Comparison of ENCODE assay signal across 8 mouse cellular contexts in the genomic region with DNA sequence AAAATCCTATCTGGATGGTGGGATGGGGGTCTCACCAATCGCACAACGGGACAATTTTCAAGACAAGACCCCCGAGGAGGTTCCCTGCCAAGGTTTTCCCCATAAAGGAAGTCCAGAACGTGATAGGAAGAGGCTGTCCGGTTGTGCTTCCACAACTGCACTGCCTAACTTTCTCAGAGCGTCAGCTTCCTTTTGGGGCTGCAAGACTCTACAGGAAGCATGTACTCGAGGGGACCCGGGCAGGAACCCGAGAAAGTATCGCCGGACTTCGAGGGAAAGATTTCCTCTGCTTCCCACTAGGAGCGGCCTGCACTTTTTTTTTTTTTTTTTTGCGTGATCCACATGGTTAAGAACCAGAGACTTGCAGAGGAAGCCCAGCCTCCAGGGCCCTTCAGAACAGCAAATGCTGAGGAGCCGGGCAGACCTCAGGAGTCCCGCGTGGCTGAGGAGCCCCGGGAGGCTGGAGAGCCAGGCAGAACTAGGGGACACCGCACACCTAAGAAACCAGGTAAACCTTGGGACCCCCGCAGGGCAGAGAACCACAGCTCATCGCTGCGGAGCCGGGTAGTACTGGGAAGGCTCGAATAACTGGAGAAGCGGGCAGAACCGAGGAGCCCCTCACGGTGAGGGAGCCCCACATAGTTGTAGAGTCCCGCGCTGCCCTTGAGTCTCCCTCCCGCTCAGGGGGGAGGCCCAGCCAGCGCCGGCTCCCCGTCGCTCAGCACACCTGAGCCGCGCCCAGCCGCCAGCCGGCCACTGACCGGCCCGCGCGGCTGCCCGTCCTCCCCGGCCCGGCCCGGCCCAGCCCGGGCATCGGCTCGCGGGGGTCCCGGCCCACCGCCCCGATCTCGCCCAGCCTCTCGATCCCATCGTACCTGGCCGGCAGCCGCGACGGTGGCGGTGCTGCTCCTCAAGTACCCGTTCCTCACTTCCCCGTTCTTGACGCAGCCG. TPM values are rescaled to one million over a fixed set of nuclear protein-coding genes. Genes with fewer than 3 reads are reported as not detected.
A peak's percentile ranks its signal among the peaks of the same experiment; 100 is the strongest.
DNase-seq lines count a peak whose midpoint lies in the region; ATAC-seq and TF ChIP-seq lines count a peak whose summit lies in the region.

No protein-coding gene starts in this region.

- H3K9ac ChIP-seq in hindbrain, postnatal 0 days (replicated peaks; ENCODE audit: low read length), result peak overlapping the region; percentile 91
- peak overlapping the region; percentile 92 for H3K9ac ChIP-seq in limb, embryonic 13.5 days
- peak overlapping the region; percentile 98 for H3K9ac ChIP-seq in midbrain, embryonic 15.5 days

- peak; percentile 34 for ATAC-seq in hindbrain, postnatal 0 days
- peak; percentile 13 for ATAC-seq in limb, embryonic 13.5 days (ENCODE audit: low FRiP score, low read depth)
- ATAC-seq in midbrain, embryonic 15.5 days (replicated peaks), result peak; percentile 7; the same call in 1 of the 2 replicates

- no peaks in the 10 kb centered on the region for H3K36me3 ChIP-seq in hindbrain, postnatal 0 days (ENCODE audit: insufficient read depth, low read length)
- H3K36me3 ChIP-seq in limb, embryonic 13.5 days, result no peaks in the 10 kb centered on the region
- H3K36me3 ChIP-seq in midbrain, embryonic 15.5 days (replicated peaks), result no peaks in the 10 kb centered on the region
- no peaks in the 10 kb centered on the region for H3K36me3 ChIP-seq in thymus, adult 2 months (ENCODE audit: control insufficient read depth, insufficient read depth, low read length)

- no peak for TF ChIP-seq CTCF in hindbrain, postnatal 0 days (IDR thresholded peaks at IDR 0.05; ENCODE audit: low read depth)
- TF ChIP-seq CTCF in thymus, adult 2 months (IDR thresholded peaks at IDR 0.05; ENCODE audit: borderline replicate concordance, control insufficient read depth, extremely low read depth, insufficient read depth, low read length, poor library complexity), result no peak

- TF ChIP-seq POLR2A in thymus, adult 2 months (IDR thresholded peaks at IDR 0.05; ENCODE audit: control insufficient read depth, extremely low read depth, insufficient read depth, low read length, poor library complexity), result no peak

- H3K4me2 ChIP-seq in hindbrain, postnatal 0 days (ENCODE audit: low read depth, low read length), result peak overlapping the region; percentile 99
- H3K4me2 ChIP-seq in limb, embryonic 13.5 days (replicated peaks), result peak overlapping the region; percentile 96
- H3K4me2 ChIP-seq in midbrain, embryonic 15.5 days, result peak overlapping the region; percentile 98

- H3K27ac ChIP-seq in hindbrain, postnatal 0 days, result peak overlapping the region; percentile 86
- peak overlapping the region; percentile 73; the same call in 1 of the 2 replicates for H3K27ac ChIP-seq in limb, embryonic 13.5 days
- peak overlapping the region; percentile 86 for H3K27ac ChIP-seq in midbrain, embryonic 15.5 days
- no peak overlapping the region for H3K27ac ChIP-seq in thymus, adult 2 months (ENCODE audit: control insufficient read depth, insufficient read depth, low read length)

- peak; percentile 14 for DNase-seq in embryo, embryonic 10 days (ENCODE audit: low spot score)
- DNase-seq in embryo, embryonic 9.5 days (ENCODE audit: extremely low spot score), result no peak
- DNase-seq in cerebellum, adult 18-20 months, result peak; percentile 35 to 59
- peak; percentile 22 to 24 for DNase-seq in frontal cortex, postnatal 25 days (ENCODE audit: low spot score in 2 of 2)
- DNase-seq in hindbrain, postnatal 0 days (ENCODE audit: low spot score), result peak; percentile 39
- peak; percentile 25 for DNase-seq in thymus, adult 2 months

- no peaks in the 10 kb centered on the region for H3K9me3 ChIP-seq in hindbrain, postnatal 0 days (ENCODE audit: low read length)
- no peaks in the 10 kb centered on the region for H3K9me3 ChIP-seq in limb, embryonic 13.5 days
- no peaks in the 10 kb centered on the region for H3K9me3 ChIP-seq in midbrain, embryonic 15.5 days

- H3K4me3 ChIP-seq in hindbrain, postnatal 0 days (ENCODE audit: low read length), result peak overlapping the region; percentile 98
- H3K4me3 ChIP-seq in limb, embryonic 13.5 days, result peak overlapping the region; percentile 99
- peak overlapping the region; percentile 96 for H3K4me3 ChIP-seq in midbrain, embryonic 15.5 days
- peak overlapping the region; percentile 67 for H3K4me3 ChIP-seq in thymus, adult 2 months (ENCODE audit: control insufficient read depth, insufficient read depth, low read length)

- WGBS in hindbrain, postnatal 0 days, result 1% methylated on average over 51 of the region's 65 CpGs
- WGBS in limb, embryonic 13.5 days, result under 1% methylated on average over 65 of the region's 65 CpGs
- WGBS in midbrain, embryonic 15.5 days, result 2% methylated on average over 32 of the region's 65 CpGs
- under 1% methylated on average over 53 of the region's 65 CpGs for WGBS in thymus, adult 2 months

- no peaks in the 10 kb centered on the region for H3K27me3 ChIP-seq in hindbrain, postnatal 0 days (ENCODE audit: insufficient read depth, low read length)
- H3K27me3 ChIP-seq in limb, embryonic 13.5 days, result no peaks in the 10 kb centered on the region
- no peaks in the 10 kb centered on the region for H3K27me3 ChIP-seq in midbrain, embryonic 15.5 days (replicated peaks)
- H3K27me3 ChIP-seq in thymus, adult 2 months (ENCODE audit: control insufficient read depth, insufficient read depth, low read length), result no peaks in the 10 kb centered on the region

- H3K4me1 ChIP-seq in hindbrain, postnatal 0 days (ENCODE audit: insufficient read depth, low read length), result peaks cover 14% of the 10 kb centered on the region
- peaks cover 14% of the 10 kb centered on the region for H3K4me1 ChIP-seq in limb, embryonic 13.5 days
- H3K4me1 ChIP-seq in midbrain, embryonic 15.5 days, result peaks cover 23% of the 10 kb centered on the region
- H3K4me1 ChIP-seq in thymus, adult 2 months (replicated peaks; ENCODE audit: control insufficient read depth, insufficient read depth, low read length), result peaks cover 2% of the 10 kb centered on the region; the same call in 1 of the 2 replicates

RNA-seq across cellular contexts. Expression of a gene that starts 0.7 kb away (rescaled TPM):
- total RNA-seq in hindbrain, postnatal 0 days (2014; rRNA removed), result 32.8 and 38.0 TPM in 2 replicates
- 86.9 and 88.7 TPM in 2 replicates for polyA plus RNA-seq in hindbrain, postnatal 0 days (2015; fragmentation: Nextera tagmentation; extraction: Ambion mirVana)
- polyA plus RNA-seq in limb, embryonic 13.5 days (2015; fragmentation: Nextera tagmentation; extraction: Ambion mirVana), result 78.2 and 78.7 TPM in 2 replicates
- 59.4 and 68.5 TPM in 2 replicates for polyA plus RNA-seq in midbrain, embryonic 15.5 days (2015; fragmentation: Nextera tagmentation; extraction: Ambion mirVana)
- 9.2 and 10.2 TPM in 2 replicates for polyA plus RNA-seq in thymus, adult 2 months (2012; rRNA removed)

RNA-seq across cellular contexts. Expression of a gene that starts 56.2 kb away (rescaled TPM):
- total RNA-seq in hindbrain, postnatal 0 days (2014; rRNA removed), result 84.2 and 159 TPM in 2 replicates
- polyA plus RNA-seq in hindbrain, postnatal 0 days (2015; fragmentation: Nextera tagmentation; extraction: Ambion mirVana), result 215 and 224 TPM in 2 replicates
- polyA plus RNA-seq in limb, embryonic 13.5 days (2015; fragmentation: Nextera tagmentation; extraction: Ambion mirVana), result 339 and 358 TPM in 2 replicates
- polyA plus RNA-seq in midbrain, embryonic 15.5 days (2015; fragmentation: Nextera tagmentation; extraction: Ambion mirVana), result 222 and 229 TPM in 2 replicates
- 10.5 and 17.5 TPM in 2 replicates for polyA plus RNA-seq in thymus, adult 2 months (2012; rRNA removed)

RNA-seq across cellular contexts. Expression of a gene that starts 56.4 kb away (rescaled TPM):
- 23.0 and 25.8 TPM in 2 replicates for total RNA-seq in hindbrain, postnatal 0 days (2014; rRNA removed)
- 41.3 and 41.9 TPM in 2 replicates for polyA plus RNA-seq in hindbrain, postnatal 0 days (2015; fragmentation: Nextera tagmentation; extraction: Ambion mirVana)
- 77.1 and 78.3 TPM in 2 replicates for polyA plus RNA-seq in limb, embryonic 13.5 days (2015; fragmentation: Nextera tagmentation; extraction: Ambion mirVana)
- 39.0 and 47.3 TPM in 2 replicates for polyA plus RNA-seq in midbrain, embryonic 15.5 days (2015; fragmentation: Nextera tagmentation; extraction: Ambion mirVana)
- polyA plus RNA-seq in thymus, adult 2 months (2012; rRNA removed), result 36.1 and 42.7 TPM in 2 replicates

Comparison
In these comparisons a context has a peak if more than half of its experiments do, and no peak if none do; other contexts are left out.
1. RNA of a gene that starts 56.2 kb away (polyA plus RNA-seq): 339 to 358 TPM in limb, embryonic 13.5 days, 215 to 224 TPM in hindbrain, postnatal 0 days and 222 to 229 TPM in midbrain, embryonic 15.5 days; 10.5 to 17.5 TPM in thymus, adult 2 months; every median in the first group is over 10 times any median in the second.
2. Peak in every context shown above with its lines, with median percentiles within 50 percentile points of each other: ATAC-seq, H3K4me2 ChIP-seq, H3K4me3 ChIP-seq and H3K9ac ChIP-seq.